Mouse (Mus musculus) midbrain, embryonic 10.5 days (tissue): ENCODE measurements at regions not wholly inside any gene's neighbourhood (a gene's known extent, or its start where the extent isn't known, plus 50 kb on each side); places are given as distances from the start of the nearest gene placed in this dataset.

Experiments used
- DNase-seq: peaks from one replicate; pipeline ENCODE4 v3.0.0-alpha.2; 2017; ENCODE audit warnings: low spot score
- H3K27ac ChIP-seq: fragments of 300-500 bp; sonication (generic); replicated peaks from 2 replicates; pipeline ENCODE4 v1.5.1; 2016; ENCODE audit warnings: mild to moderate bottlenecking
- H3K27me3 ChIP-seq: fragments of 300-500 bp; sonication (generic); 2 replicates; pipeline ENCODE4 v1.6.1; 2016; ENCODE audit warnings: low read depth, mild to moderate bottlenecking; ENCODE audit not compliant: poor library complexity, severe bottlenecking
- H3K36me3 ChIP-seq: fragments of 300-500 bp; sonication (generic); 2 replicates; pipeline ENCODE4 v1.6.1; 2016; ENCODE audit warnings: mild to moderate bottlenecking, moderate library complexity
- H3K4me1 ChIP-seq: fragments of 300-500 bp; sonication (generic); 2 replicates; pipeline ENCODE4 v1.6.1; 2016
- H3K4me3 ChIP-seq: fragments of 300-500 bp; sonication (generic); 2 replicates; pipeline ENCODE4 v1.5.1; 2016; ENCODE audit warnings: mild to moderate bottlenecking, moderate library complexity
- H3K9me3 ChIP-seq: fragments of 300-500 bp; sonication (generic); replicated peaks from 2 replicates; pipeline ENCODE4 v1.6.1; 2016; ENCODE audit warnings: mild to moderate bottlenecking
- whole genome bisulfite sequencing: fragments of 180-500 bp; shearing (Covaris S2); methylation state at CpG from one replicate; pipeline ENCODE4 v1.1.7; 2016; 5-methylcytosine and 5-hydroxymethylcytosine counted together

- Histone ChIP-seq H3K27me3 (no peaks in the 10 kb centered on the region), H3K9me3 (no peaks in the 10 kb centered on the region), H3K4me1 (no peaks in the 10 kb centered on the region), H3K27ac (no peak overlapping the region), H3K36me3 (no peaks in the 10 kb centered on the region), H3K4me3 (no peak overlapping the region)
- WGBS, result 82% methylated on average over 6 of the region's 6 CpGs
- DNase-seq, result no peak
Observed at GRCm38 (mm10) chr12:77083760-77084159, 121.8 kb upstream of the Max start.

DNA sequence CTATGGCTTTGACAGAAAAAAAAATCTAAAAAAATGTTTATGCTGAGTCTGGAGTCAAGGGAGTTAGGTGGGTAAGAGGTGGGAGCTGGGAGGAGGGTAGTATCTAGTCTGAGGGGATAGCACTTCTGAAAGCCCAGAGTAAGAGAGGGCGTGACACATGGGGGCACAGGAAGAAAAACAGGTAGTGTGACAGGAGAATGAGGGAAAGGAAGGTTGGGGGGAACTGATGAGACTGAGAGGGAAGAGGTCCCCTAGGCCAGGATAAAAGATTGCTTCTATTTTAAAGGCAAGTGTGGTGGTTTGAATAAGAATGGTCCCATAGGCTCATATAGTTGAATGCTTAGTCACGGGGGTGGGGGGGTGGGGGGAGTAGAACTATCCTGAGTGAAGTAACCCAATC, 119.8 kb upstream of the Max start:
- WGBS, result 84% methylated on average over 2 of the region's 2 CpGs
- no peaks in the 10 kb centered on the region for H3K36me3 ChIP-seq
- no peak overlapping the region for H3K4me3 ChIP-seq
- H3K27me3 ChIP-seq, result no peaks in the 10 kb centered on the region
- no peaks in the 10 kb centered on the region for H3K4me1 ChIP-seq
- no peak overlapping the region for H3K27ac ChIP-seq
- DNase-seq, result no peak
- H3K9me3 ChIP-seq, result no peaks in the 10 kb centered on the region

DNA sequence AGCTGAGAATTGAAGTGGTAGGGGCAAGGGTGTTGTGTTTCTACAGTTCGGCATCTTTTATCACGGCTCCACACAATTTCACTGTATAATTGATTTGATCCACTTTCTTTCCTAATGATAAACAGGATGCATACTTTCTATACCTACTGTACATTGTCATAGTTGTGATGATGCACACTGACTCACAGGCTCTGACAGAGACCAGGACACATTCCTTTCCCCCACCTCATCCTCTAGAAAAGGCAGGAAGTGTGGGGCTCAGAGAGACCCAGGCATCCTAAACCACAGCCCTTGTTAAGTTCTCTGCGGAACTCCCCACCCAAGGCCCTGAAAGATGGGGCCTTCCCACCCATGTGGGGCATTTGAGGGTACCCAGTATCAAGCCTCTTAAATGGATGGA, 117.5 kb upstream of the Max start:
- 91% methylated on average over 3 of the region's 3 CpGs for whole genome bisulfite sequencing
- Histone ChIP-seq H3K4me3 (no peak overlapping the region), H3K27me3 (no peaks in the 10 kb centered on the region), H3K9me3 (no peaks in the 10 kb centered on the region), H3K27ac (no peak overlapping the region), H3K4me1 (no peaks in the 10 kb centered on the region), H3K36me3 (no peaks in the 10 kb centered on the region)
- no peak for DNase-seq

GRCm38 (mm10) chr12:77076678-77077077, 114.7 kb upstream of the Max start:
- no peaks in the 10 kb centered on the region for H3K9me3 ChIP-seq
- H3K4me1 ChIP-seq, result no peaks in the 10 kb centered on the region
- no peaks in the 10 kb centered on the region for H3K27me3 ChIP-seq
- H3K36me3 ChIP-seq, result no peaks in the 10 kb centered on the region
- no peak overlapping the region for H3K27ac ChIP-seq
- H3K4me3 ChIP-seq, result no peak overlapping the region
- DNase-seq, result no peak
- WGBS, result 91% methylated on average over 5 of the region's 5 CpGs

- no peak for DNase-seq
- Histone ChIP-seq H3K4me3 (no peak overlapping the region), H3K9me3 (no peaks in the 10 kb centered on the region), H3K27ac (no peak overlapping the region), H3K36me3 (no peaks in the 10 kb centered on the region), H3K4me1 (no peaks in the 10 kb centered on the region), H3K27me3 (no peaks in the 10 kb centered on the region)
- WGBS, result 86% methylated on average over 2 of the region's 2 CpGs
Observed at GRCm38 (mm10) chr12:77074602-77075001, 112.6 kb upstream of the Max start.

GRCm38 (mm10) chr12:77071700-77072099, 109.7 kb upstream of the Max start:
- DNase-seq, result no peak
- Histone ChIP-seq H3K27me3 (no peaks in the 10 kb centered on the region), H3K4me3 (no peak overlapping the region), H3K9me3 (no peaks in the 10 kb centered on the region), H3K4me1 (no peaks in the 10 kb centered on the region), H3K27ac (no peak overlapping the region), H3K36me3 (no peaks in the 10 kb centered on the region)
- 85% methylated on average over 1 of the region's 1 CpGs for WGBS

DNA sequence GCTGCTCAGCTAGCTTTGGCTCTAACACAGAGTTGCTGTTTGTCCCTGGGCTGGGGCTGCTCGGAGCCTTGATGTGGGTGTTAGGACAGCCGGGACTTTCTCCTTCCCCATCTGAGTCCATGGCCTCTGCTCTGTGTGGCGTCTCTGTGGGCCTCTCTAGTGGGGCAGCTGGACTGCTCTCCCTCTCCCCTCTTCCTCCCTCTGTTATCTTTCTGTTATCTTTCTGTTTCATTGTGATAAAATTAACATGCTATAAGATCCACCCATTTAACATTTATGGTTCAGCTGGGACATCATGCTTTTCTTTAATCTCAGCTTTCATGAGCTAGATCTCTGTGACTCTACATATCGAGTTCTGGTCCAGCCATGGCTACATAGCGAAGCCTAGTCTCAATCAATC, 105.9 kb upstream of the Max start:
- H3K27me3 ChIP-seq, result no peaks in the 10 kb centered on the region
- H3K9me3 ChIP-seq, result no peaks in the 10 kb centered on the region
- H3K27ac ChIP-seq, result no peak overlapping the region
- H3K4me3 ChIP-seq, result no peak overlapping the region
- H3K36me3 ChIP-seq, result no peaks in the 10 kb centered on the region
- no peak for DNase-seq
- no peaks in the 10 kb centered on the region for H3K4me1 ChIP-seq
- 89% methylated on average over 5 of the region's 5 CpGs for WGBS

GRCm38 (mm10) chr12:77067115-77067514, 105.1 kb upstream of the Max start:
- no peak overlapping the region for H3K4me3 ChIP-seq
- no peaks in the 10 kb centered on the region for H3K27me3 ChIP-seq
- H3K36me3 ChIP-seq, result no peaks in the 10 kb centered on the region
- no peak for DNase-seq
- no peak overlapping the region for H3K27ac ChIP-seq
- no peaks in the 10 kb centered on the region for H3K4me1 ChIP-seq
- WGBS, result 71% methylated on average over 5 of the region's 5 CpGs
- no peaks in the 10 kb centered on the region for H3K9me3 ChIP-seq

- Histone ChIP-seq H3K27me3 (no peaks in the 10 kb centered on the region), H3K27ac (no peak overlapping the region)
- 67% methylated on average over 6 of the region's 6 CpGs for WGBS
Observed at GRCm38 (mm10) chr12:77065645-77066512, 103.9 kb upstream of the Max start.

GRCm38 (mm10) chr12:77064048-77064447, 102.0 kb upstream of the Max start:
- DNase-seq, result no peak
- Histone ChIP-seq H3K4me3 (no peak overlapping the region), H3K27ac (no peak overlapping the region), H3K27me3 (no peaks in the 10 kb centered on the region), H3K9me3 (no peaks in the 10 kb centered on the region), H3K36me3 (no peaks in the 10 kb centered on the region), H3K4me1 (peaks cover 18% of the 10 kb centered on the region)
- WGBS, result 68% methylated on average over 4 of the region's 4 CpGs

More at GRCm38 (mm10) chr12:77065645-77066512, 103.9 kb upstream of the Max start:
- no peaks in the 10 kb centered on the region for H3K36me3 ChIP-seq
- H3K4me1 ChIP-seq, result peaks cover 7% of the 10 kb centered on the region
- no peaks in the 10 kb centered on the region for H3K9me3 ChIP-seq
- no peak for DNase-seq
- no peak overlapping the region for H3K4me3 ChIP-seq

- H3K4me3 ChIP-seq, result no peak overlapping the region
- H3K9me3 ChIP-seq, result no peaks in the 10 kb centered on the region
- DNase-seq, result no peak
- H3K36me3 ChIP-seq, result no peaks in the 10 kb centered on the region
- H3K4me1 ChIP-seq, result peaks cover 18% of the 10 kb centered on the region
- no peaks in the 10 kb centered on the region for H3K27me3 ChIP-seq
- 87% methylated on average over 5 of the region's 5 CpGs for WGBS
- no peak overlapping the region for H3K27ac ChIP-seq
Observed at GRCm38 (mm10) chr12:77061562-77061847, 99.5 kb upstream of the Max start.

DNA sequence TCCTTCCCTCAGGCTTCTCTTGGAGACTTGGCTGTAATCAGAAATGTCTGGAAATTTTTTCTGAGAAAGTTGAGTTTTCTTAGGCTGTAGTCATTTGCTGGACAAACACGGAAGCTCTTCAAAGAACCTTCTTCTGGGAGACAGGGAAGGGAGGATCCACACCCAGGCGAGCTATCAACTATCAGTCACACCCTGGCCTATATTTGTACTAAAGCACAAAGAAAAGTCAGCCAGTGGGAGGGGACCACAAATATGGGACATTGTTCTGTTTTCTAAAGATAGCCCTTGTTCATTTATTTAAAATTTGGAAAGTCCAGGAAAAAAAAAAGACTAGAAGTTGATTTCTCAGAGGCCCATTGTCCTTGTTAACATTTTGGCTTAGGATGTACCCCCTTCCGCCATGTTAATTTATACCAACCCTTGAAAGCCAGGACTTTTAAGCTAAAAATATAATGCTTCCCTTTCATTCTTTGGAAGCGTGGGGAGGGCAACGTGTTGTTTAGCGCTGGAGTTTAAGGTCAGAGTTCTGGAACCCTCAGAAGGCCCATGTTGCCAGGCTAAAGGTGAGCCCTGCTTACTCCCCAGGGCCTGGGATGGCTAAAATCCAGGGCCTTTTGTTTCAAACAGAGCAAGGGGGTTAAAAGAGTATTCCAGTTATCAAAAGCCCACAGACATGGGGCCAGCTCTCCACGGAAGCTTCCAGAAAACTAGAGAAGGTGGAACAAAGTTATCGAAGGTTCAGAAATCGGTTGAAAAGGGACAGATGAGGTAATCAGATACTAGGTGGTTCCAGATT, 99.0 kb upstream of the Max start:
- Histone ChIP-seq H3K9me3 (no peaks in the 10 kb centered on the region), H3K4me3 (no peak overlapping the region), H3K4me1 (peaks cover 21% of the 10 kb centered on the region), H3K27me3 (no peaks in the 10 kb centered on the region), H3K27ac (no peak overlapping the region; the same call in 1 of the 2 replicates), H3K36me3 (no peaks in the 10 kb centered on the region)
- 78% methylated on average over 9 of the region's 9 CpGs for WGBS
- no peak for DNase-seq

DNA sequence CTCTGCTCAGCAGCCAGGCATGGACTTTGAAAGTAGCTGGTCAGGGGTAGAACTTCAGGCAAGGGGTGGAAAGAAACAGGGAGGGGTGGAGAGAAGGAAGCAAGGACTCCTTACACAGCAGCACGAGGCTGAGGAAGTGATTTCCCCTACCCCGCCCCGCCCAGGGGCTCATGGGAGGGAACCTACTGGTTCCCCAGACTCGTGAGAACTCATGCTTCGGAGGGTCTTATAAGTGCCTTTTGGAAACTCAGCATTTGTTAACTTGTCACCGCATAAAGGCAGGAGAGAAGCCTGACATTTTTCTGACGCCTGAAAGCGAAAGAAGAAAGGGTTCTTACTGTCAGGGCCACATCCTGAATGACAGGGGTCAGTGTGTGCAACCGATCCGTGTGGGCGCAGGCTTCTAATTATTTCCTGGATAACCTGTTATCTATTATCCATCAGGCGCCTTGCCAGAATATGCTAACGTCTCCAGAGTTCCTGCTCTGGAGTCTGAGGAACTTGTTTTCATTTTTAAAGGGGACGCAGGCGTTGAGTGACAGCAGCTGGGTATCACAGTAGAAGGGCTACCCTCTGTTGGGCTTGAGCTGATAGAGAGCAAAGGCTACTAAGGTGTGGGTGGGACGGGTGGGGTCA, 98.2 kb upstream of the Max start:
- DNase-seq, result no peak
- WGBS, result 51% methylated on average over 16 of the region's 16 CpGs
- Histone ChIP-seq H3K27ac (peak overlapping the region; percentile 35), H3K4me3 (no peak overlapping the region), H3K9me3 (no peaks in the 10 kb centered on the region), H3K27me3 (no peaks in the 10 kb centered on the region), H3K36me3 (no peaks in the 10 kb centered on the region), H3K4me1 (peaks cover 27% of the 10 kb centered on the region)
